Mouse (Mus musculus) hindbrain, embryonic 12.5 days (tissue): ENCODE measurements at regions not wholly inside any gene's neighbourhood (a gene's known extent, or its start where the extent isn't known, plus 50 kb on each side); places are given as distances from the start of the nearest gene placed in this dataset.

Experiments used
- ATAC-seq: fragments of 200-750 bp; cut with Nextera tagmentation; 2 replicates; pipeline ENCODE4 v1.8.0; 2017; ENCODE audit warnings: moderate TSS enrichment; ENCODE audit not compliant: low FRiP score
- H3K27ac ChIP-seq: fragments of 300-500 bp; sonication (generic); 2 replicates; pipeline ENCODE4 v1.5.1; 2016; ENCODE audit warnings: mild to moderate bottlenecking
- H3K27me3 ChIP-seq: fragments of 300-500 bp; sonication (generic); 2 replicates; pipeline ENCODE4 v1.6.1; 2016; ENCODE audit warnings: mild to moderate bottlenecking
- H3K36me3 ChIP-seq: fragments of 300-500 bp; sonication (generic); 2 replicates; pipeline ENCODE4 v1.6.1; 2016; ENCODE audit warnings: mild to moderate bottlenecking
- H3K4me1 ChIP-seq: fragments of 300-500 bp; sonication (generic); 2 replicates; pipeline ENCODE4 v1.6.1; 2016
- H3K4me2 ChIP-seq: fragments of 300-500 bp; sonication (generic); replicated peaks from 2 replicates; pipeline ENCODE4 v1.6.1; 2016; ENCODE audit warnings: mild to moderate bottlenecking
- H3K4me3 ChIP-seq: fragments of 300-500 bp; sonication (generic); 2 replicates; pipeline ENCODE4 v1.5.1; 2016; ENCODE audit warnings: mild to moderate bottlenecking
- H3K9ac ChIP-seq: fragments of 300-500 bp; sonication (generic); 2 replicates; pipeline ENCODE4 v1.6.1; 2016; ENCODE audit warnings: mild to moderate bottlenecking, moderate library complexity
- H3K9me3 ChIP-seq: fragments of 300-500 bp; sonication (generic); replicated peaks from 2 replicates; pipeline ENCODE4 v1.6.1; 2016; ENCODE audit warnings: mild to moderate bottlenecking
- WGBS: fragments of 180-500 bp; shearing (Covaris S2); methylation state at CpG from one replicate; pipeline ENCODE4 v1.1.7; 2016; 5-methylcytosine and 5-hydroxymethylcytosine counted together

- 78% methylated on average over 2 of the region's 2 CpGs for WGBS
- no peak for ATAC-seq
- Histone ChIP-seq H3K4me2 (no peak overlapping the region), H3K4me1 (no peaks in the 10 kb centered on the region), H3K36me3 (no peaks in the 10 kb centered on the region), H3K9me3 (no peaks in the 10 kb centered on the region), H3K4me3 (no peak overlapping the region), H3K27ac (no peak overlapping the region), H3K27me3 (no peaks in the 10 kb centered on the region), H3K9ac (no peak overlapping the region)
These were observed 270.3 kb upstream of the Tmem132c start for GRCm38 (mm10) chr5:126971284-126971683.

GRCm38 (mm10) chr5:126971981-126972380 lies 269.6 kb upstream of the Tmem132c start:
- no peak for ATAC-seq
- Histone ChIP-seq H3K9me3 (no peaks in the 10 kb centered on the region), H3K27me3 (no peaks in the 10 kb centered on the region), H3K9ac (no peak overlapping the region), H3K4me2 (no peak overlapping the region), H3K27ac (no peak overlapping the region), H3K36me3 (no peaks in the 10 kb centered on the region), H3K4me1 (no peaks in the 10 kb centered on the region), H3K4me3 (no peak overlapping the region)
- WGBS: 83% methylated on average over 1 of the region's 1 CpGs

- Histone ChIP-seq H3K27me3 (no peaks in the 10 kb centered on the region), H3K4me3 (no peak overlapping the region), H3K36me3 (no peaks in the 10 kb centered on the region), H3K27ac (no peak overlapping the region), H3K4me2 (no peak overlapping the region), H3K9me3 (no peaks in the 10 kb centered on the region), H3K4me1 (no peaks in the 10 kb centered on the region), H3K9ac (no peak overlapping the region)
- no peak for ATAC-seq
- 51% methylated on average over 3 of the region's 3 CpGs for WGBS
These were observed 268.2 kb upstream of the Tmem132c start for GRCm38 (mm10) chr5:126973425-126973824.

- Histone ChIP-seq H3K27me3 (no peaks in the 10 kb centered on the region), H3K27ac (no peak overlapping the region), H3K4me3 (no peak overlapping the region), H3K4me2 (no peak overlapping the region), H3K9me3 (no peaks in the 10 kb centered on the region), H3K36me3 (no peaks in the 10 kb centered on the region), H3K9ac (no peak overlapping the region), H3K4me1 (no peaks in the 10 kb centered on the region)
- ATAC-seq: no peak
- 88% methylated on average over 3 of the region's 3 CpGs for WGBS
These were observed 267.0 kb upstream of the Tmem132c start for GRCm38 (mm10) chr5:126974565-126974964.

GRCm38 (mm10) chr5:126995577-126995976 lies 246.0 kb upstream of the Tmem132c start:
- 70% methylated on average over 6 of the region's 6 CpGs for WGBS
- H3K36me3 ChIP-seq: no peaks in the 10 kb centered on the region
- no peaks in the 10 kb centered on the region for H3K4me1 ChIP-seq
- no peak for ATAC-seq
- no peaks in the 10 kb centered on the region for H3K9me3 ChIP-seq
- no peak overlapping the region for H3K27ac ChIP-seq
- H3K4me3 ChIP-seq: no peak overlapping the region
- H3K4me2 ChIP-seq: no peak overlapping the region
- no peak overlapping the region for H3K9ac ChIP-seq
- no peaks in the 10 kb centered on the region for H3K27me3 ChIP-seq

- H3K36me3 ChIP-seq: no peaks in the 10 kb centered on the region
- H3K9ac ChIP-seq: no peak overlapping the region
- WGBS: 88% methylated on average over 3 of the region's 3 CpGs
- H3K27me3 ChIP-seq: no peaks in the 10 kb centered on the region
- no peak overlapping the region for H3K4me3 ChIP-seq
- no peaks in the 10 kb centered on the region for H3K9me3 ChIP-seq
- ATAC-seq: no peak
- no peaks in the 10 kb centered on the region for H3K4me1 ChIP-seq
- H3K27ac ChIP-seq: no peak overlapping the region
- H3K4me2 ChIP-seq: no peak overlapping the region
These were observed 227.4 kb upstream of the Tmem132c start for GRCm38 (mm10) chr5:127014166-127014565.

GRCm38 (mm10) chr5:127016467-127017060 lies 225.0 kb upstream of the Tmem132c start:
- Histone ChIP-seq H3K4me3 (no peak overlapping the region), H3K36me3 (no peaks in the 10 kb centered on the region), H3K9me3 (no peaks in the 10 kb centered on the region), H3K27me3 (no peaks in the 10 kb centered on the region), H3K9ac (no peak overlapping the region), H3K27ac (no peak overlapping the region), H3K4me2 (no peak overlapping the region), H3K4me1 (no peaks in the 10 kb centered on the region)
- no peak for ATAC-seq
- WGBS: 68% methylated on average over 4 of the region's 4 CpGs

- Histone ChIP-seq H3K27ac (no peak overlapping the region), H3K4me2 (no peak overlapping the region), H3K9me3 (no peaks in the 10 kb centered on the region), H3K27me3 (no peaks in the 10 kb centered on the region), H3K9ac (no peak overlapping the region), H3K36me3 (no peaks in the 10 kb centered on the region), H3K4me3 (no peak overlapping the region), H3K4me1 (no peaks in the 10 kb centered on the region)
- no peak for ATAC-seq
- 91% methylated on average over 4 of the region's 4 CpGs for WGBS
These were observed 223.6 kb upstream of the Tmem132c start for GRCm38 (mm10) chr5:127017971-127018370.

- Histone ChIP-seq H3K9ac (no peak overlapping the region), H3K4me1 (no peaks in the 10 kb centered on the region), H3K36me3 (no peaks in the 10 kb centered on the region), H3K27me3 (no peaks in the 10 kb centered on the region), H3K27ac (no peak overlapping the region), H3K4me2 (no peak overlapping the region), H3K9me3 (no peaks in the 10 kb centered on the region), H3K4me3 (no peak overlapping the region)
- no peak for ATAC-seq
- 63% methylated on average over 5 of the region's 5 CpGs for WGBS
These were observed 205.1 kb upstream of the Tmem132c start for GRCm38 (mm10) chr5:127036472-127036871.

- Histone ChIP-seq H3K4me2 (no peak overlapping the region), H3K4me3 (no peak overlapping the region), H3K4me1 (no peaks in the 10 kb centered on the region), H3K36me3 (no peaks in the 10 kb centered on the region), H3K27ac (no peak overlapping the region), H3K9ac (no peak overlapping the region), H3K27me3 (no peaks in the 10 kb centered on the region), H3K9me3 (no peaks in the 10 kb centered on the region)
- no peak for ATAC-seq
- 75% methylated on average over 4 of the region's 4 CpGs for WGBS
These were observed 183.8 kb upstream of the Tmem132c start for GRCm38 (mm10) chr5:127057770-127058169.

- ATAC-seq: no peak
- no peaks in the 10 kb centered on the region for H3K9me3 ChIP-seq
- no peak overlapping the region for H3K4me3 ChIP-seq
- H3K36me3 ChIP-seq: no peaks in the 10 kb centered on the region
- H3K9ac ChIP-seq: no peak overlapping the region
- no peaks in the 10 kb centered on the region for H3K4me1 ChIP-seq
- H3K4me2 ChIP-seq: no peak overlapping the region
- 82% methylated on average over 4 of the region's 4 CpGs for WGBS
- no peak overlapping the region for H3K27ac ChIP-seq
- H3K27me3 ChIP-seq: no peaks in the 10 kb centered on the region
These were observed 167.3 kb upstream of the Tmem132c start for GRCm38 (mm10) chr5:127074327-127074726.
